Mouse (Mus musculus) ES-Bruce4 (cell line): ENCODE results near the gene Gm9732.
"Not testable (repeated sequence)": the region's sequence is repeated elsewhere in the genome, so short reads cannot be mapped to it uniquely, and the experiment has no call there.

Experiments used
- CTCF ChIP-seq: IDR thresholded peaks from one replicate; pipeline ENCODE4 v1.8.1; 2011; ENCODE audit warnings: low read depth, low read length
- EP300 ChIP-seq: IDR thresholded peaks from 2 replicates; pipeline ENCODE4 v1.6.1; 2011; ENCODE audit warnings: low read depth, low read length; ENCODE audit not compliant: insufficient read depth
- POLR2A ChIP-seq: IDR thresholded peaks from one replicate; pipeline ENCODE4 v1.8.1; 2011; ENCODE audit warnings: low read length; ENCODE audit not compliant: insufficient read depth

GRCm38 (mm10) chr14:43256511-43256910 is 18.3 kb upstream of the Gm9732 start:
- not testable (repeated sequence) for TF ChIP-seq EP300, CTCF, POLR2A
